Mouse (Mus musculus): ENCODE measurements at regions not wholly inside any gene's neighbourhood (a gene's known extent, or its start where the extent isn't known, plus 50 kb on each side); places are given as distances from the start of the nearest gene placed in this dataset.

DNA sequence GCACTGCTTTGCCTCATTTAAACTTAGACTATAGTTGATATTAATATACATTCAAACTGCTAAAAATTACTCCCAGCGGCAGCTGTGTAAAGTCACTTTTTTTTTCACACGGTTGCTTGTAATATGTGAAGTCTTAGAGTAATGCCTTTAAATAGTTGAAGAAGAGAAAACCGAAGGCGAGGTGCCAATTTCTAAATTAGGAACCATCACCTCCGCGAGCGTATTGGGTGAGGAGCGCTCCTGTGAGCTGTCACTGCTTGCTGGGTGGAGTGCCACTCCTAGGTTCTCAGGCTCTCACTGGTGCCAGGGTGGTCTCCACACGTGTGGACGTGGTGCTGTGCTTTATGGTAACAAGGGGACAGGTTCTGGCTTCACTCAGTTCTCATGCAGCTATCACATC lies 82.8 kb upstream of the Nectin3 start:
- DNase-seq, result peak in 1 of 2 experiments; percentile 16

DNA sequence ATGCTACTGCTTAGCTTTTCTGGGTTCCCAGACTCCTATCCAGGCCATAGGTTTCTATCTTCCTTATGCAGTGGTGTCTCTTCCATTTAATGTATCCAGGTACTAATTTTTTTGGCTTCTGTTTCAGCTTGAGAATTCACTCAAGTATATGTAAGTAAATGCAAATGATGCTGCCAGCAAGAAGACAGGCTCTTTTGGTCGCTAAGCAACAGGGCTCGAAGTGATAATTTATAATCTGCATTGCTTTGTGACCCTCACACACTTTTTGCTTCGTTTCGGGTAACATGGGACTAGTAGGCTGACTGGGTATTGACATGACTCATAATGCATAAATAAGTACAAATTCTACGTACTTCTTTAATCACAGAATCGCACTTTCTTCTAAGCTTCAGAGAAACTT lies 75.9 kb upstream of the Nectin3 start:
- DNase-seq, result no peak

DNA sequence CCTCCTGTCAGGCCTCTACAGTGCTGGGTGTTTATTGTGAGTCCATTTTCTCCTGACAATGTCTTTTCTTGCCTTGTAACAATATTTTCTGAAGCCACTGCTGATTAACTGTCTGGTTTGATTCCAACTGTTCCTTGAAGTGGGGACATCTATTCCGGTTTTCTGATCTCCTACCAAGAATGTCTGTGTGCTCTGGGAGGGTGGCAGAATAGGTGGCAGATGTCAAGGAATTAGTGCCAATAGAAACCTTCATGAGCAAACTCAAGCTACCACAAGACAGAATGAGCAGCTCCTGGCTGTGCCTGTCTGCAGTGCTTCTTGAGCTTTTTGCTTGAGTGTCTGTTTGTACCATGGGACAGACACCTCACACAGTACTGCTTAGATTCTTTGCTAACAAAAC lies 69.1 kb upstream of the Nectin3 start:
- DNase-seq, result peak; percentile 50 to 65

DNA sequence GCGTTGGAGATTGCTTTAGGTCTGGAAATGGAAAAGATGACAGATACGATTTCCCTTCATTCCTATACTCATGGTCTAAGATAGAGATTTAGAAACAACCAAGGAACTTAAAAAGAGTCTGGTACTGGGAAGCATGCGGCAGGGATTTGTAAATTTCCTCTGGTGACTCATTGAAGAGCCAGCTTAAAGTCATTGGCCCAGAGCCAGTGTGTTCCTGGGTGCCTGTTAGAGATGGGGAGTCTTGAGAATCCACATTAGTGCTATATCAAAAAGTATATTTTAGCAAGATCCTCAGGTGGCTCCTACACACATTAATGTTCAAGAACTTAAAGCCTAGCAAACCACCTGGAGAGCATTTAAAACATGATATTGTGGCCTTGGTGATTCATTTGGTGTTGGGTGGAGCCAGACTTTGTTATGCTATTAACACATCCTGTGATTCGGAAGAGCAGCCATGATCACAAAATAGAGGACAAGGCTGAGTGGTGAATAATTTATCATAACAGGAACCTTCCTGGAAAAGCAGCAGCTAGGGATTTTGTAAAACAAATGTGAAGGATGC lies 67.8 kb upstream of the Nectin3 start:
- DNase-seq, result peak; percentile 14 to 40

DNA sequence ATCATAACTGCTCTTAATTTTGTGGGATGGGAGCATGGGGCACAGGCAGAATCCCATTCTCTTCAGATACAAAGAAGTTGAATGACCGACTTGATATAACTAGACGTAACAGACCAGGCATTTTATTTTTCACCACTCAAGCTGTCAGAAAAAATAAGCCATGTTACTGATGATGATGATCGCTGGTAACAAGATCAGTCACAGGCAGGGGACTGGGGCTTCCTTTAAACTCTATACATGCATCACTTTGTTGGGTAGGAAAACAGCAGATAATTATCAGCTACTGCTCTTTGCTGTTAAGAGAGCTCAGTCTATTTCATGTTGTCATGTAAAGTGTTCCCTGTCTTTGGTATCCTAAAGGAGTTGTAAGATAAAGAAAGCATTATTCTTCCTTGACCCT lies 59.0 kb upstream of the Nectin3 start:
- no peak for DNase-seq

DNA sequence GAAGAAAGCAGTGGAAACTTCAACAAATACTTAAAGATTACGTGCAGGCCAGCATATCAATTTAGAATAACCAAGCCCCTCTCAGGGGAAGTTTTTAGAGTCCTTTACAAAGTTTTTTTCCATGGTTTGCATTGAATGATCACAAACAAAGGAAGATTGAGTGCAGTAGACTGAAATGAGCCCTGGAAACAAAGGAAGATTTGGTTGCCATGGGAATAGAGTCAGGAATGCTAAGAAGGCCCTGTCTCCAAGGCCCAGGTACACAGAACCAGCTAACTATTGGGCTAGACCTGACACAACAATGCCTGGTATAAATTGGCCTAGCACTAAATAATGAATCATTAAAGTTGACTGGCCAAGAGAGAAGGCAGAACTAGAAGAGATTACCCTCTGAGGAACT lies 49.9 kb upstream of the Nectin3 start:
- DNase-seq, result no peak

Data from cerebellum, postnatal 25 days (tissue).